Mouse (Mus musculus): Measurements from ENCODE around the gene Gm20388.
A peak's percentile ranks its signal among the peaks of the same experiment; 100 is the strongest.

Gm20388 gene

GRCm38 (mm10) chr8:120823887-120824286 lies 913.2 kb downstream of the Gm20388 start:
- DNase-seq, result no peak

DNA sequence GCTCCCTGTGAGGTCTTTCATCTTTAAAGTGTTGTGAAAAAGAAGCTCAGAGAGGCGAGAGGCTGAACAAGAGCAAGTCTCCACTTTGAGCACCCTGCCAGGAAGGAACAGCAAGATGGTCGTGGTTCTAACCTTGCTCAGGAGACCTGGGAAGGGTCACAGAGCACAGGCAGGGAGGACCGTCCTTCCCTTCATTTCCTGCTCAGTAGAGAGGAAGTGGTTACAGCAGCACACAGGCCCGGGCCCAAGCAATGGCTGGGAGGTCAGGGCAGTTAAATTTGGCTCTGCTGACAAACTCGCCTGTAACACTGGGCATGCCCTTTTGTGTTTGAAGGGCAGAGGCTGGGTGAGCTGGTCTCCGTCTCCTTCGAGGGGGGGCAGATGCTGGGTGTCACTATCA lies 914.0 kb downstream of the Gm20388 start:
- no peak for DNase-seq

- no peak for DNase-seq
Measured at GRCm38 (mm10) chr8:120828279-120828678, 917.6 kb downstream of the Gm20388 start.

DNA sequence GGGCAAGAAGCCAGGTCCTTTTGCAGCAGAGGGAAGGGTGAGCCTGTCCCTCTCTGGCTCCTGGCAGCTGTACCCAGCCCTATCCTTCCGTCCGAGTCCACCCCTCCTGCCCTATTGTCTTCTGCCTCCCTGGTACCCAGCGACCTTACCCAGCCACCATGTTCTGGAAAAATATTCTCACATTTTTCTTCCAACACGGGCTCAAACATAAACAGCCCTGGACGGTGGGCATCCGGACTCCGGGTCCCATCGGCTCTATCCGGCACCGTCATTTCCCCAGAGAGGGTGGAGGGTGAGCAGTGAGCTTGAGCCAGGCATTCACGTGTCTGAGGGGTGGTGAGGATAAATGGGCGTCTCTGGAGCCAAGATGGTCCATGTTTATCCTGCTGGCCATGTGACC lies 920.0 kb downstream of the Gm20388 start:
- no peak for DNase-seq

GRCm38 (mm10) chr8:120832022-120832421 lies 921.4 kb downstream of the Gm20388 start:
- DNase-seq, result no peak

GRCm38 (mm10) chr8:120833196-120833595 lies 922.6 kb downstream of the Gm20388 start:
- no peak for DNase-seq

GRCm38 (mm10) chr8:120839031-120839430 lies 928.4 kb downstream of the Gm20388 start:
- no peak for DNase-seq

- DNase-seq, result no peak
Measured at GRCm38 (mm10) chr8:120843084-120843483, 932.4 kb downstream of the Gm20388 start.

DNA sequence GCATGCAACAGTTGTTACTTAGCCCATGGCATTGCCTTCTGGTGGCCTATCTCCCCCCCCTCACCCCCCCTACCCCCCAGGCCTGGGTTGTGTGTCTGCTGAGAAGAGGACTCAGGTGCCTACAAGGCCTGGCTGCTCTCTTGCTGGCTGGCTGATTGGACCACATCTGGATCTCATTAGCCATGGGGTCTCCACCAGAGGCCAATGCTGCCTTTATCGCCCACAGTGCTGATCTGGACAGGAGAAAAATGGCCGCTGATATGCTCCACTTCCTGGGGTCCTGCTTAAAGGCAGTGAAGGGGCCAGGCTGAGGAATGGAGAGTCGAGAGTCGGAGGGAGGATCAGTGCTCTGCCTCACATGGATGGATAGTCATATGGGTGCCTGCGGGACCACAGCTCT lies 935.4 kb downstream of the Gm20388 start:
- no peak for DNase-seq

DNA sequence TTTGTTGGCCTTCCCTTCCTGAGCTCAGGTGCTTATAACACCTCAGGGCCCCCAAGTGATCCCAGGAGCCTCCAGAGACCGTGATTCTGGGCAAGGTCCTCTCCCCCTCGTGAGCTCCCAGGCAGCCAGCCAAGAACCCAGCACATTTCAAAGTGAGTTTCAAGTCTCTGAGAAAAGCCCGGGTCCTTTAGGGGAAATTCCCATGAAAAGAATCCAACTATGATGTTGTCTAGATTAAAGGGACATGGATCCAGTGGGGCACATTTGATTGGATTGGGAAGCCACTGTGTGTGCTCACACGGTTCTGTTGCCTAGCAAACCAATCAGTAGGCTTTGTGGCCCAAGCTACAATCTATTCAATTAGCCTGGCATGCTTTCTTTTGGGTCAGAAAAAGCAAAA lies 936.6 kb downstream of the Gm20388 start:
- peak; percentile 21 to 30 for DNase-seq

- no peak for DNase-seq
Measured at GRCm38 (mm10) chr8:120847735-120848134, 937.1 kb downstream of the Gm20388 start.

- DNase-seq, result no peak
Measured at GRCm38 (mm10) chr8:120848434-120848833, 937.8 kb downstream of the Gm20388 start.

DNA sequence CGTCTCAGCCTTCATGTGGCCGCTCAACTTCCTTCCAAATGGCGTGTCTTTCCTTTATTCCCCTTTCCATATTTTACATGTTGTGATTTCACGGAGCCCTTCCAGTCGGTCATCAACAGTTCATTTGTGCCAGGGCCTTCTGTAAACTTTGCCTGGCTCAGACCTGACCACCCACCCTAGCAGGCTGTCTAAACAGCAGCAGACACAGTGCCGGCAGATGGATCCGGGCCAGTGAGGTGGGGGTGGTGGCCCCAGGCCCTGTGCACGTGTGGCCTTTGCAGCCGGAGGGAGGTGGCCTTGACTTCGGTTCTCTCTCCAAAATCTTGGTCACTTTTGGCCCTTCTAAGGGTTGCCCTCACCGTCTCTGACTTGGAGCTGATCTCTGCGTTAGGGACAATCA lies 940.8 kb downstream of the Gm20388 start:
- DNase-seq, result no peak

GRCm38 (mm10) chr8:120859881-120860280 lies 949.2 kb downstream of the Gm20388 start:
- no peak for DNase-seq

GRCm38 (mm10) chr8:120860423-120861126 lies 949.9 kb downstream of the Gm20388 start:
- no peak for DNase-seq

GRCm38 (mm10) chr8:120863683-120864082 lies 953.0 kb downstream of the Gm20388 start:
- DNase-seq, result no peak

- no peak for DNase-seq
Measured at GRCm38 (mm10) chr8:120867386-120867785, 956.7 kb downstream of the Gm20388 start.

- DNase-seq, result no peak
Measured at GRCm38 (mm10) chr8:120872661-120873060, 962.0 kb downstream of the Gm20388 start.

- no peak for DNase-seq
Measured at GRCm38 (mm10) chr8:120876010-120876918, 965.6 kb downstream of the Gm20388 start.

DNA sequence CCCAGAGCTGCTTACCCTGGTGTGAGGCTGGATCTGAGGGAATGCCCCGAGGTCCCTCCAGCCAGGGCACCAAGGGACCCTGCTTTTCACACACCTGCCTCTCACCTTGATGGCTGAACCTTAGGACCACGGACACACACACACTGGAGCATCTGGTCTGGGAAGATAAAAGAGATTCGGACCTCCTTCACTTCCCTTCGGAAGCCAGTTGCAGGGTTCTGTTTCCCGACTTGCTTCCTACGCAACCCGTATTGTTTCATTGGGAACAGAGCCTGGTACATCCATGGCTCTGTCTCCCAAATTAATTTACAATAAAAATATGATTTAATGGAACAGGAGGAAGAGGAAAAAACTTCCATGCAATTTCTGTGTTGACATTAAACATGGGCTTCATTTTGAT lies 966.4 kb downstream of the Gm20388 start:
- no peak for DNase-seq

DNA sequence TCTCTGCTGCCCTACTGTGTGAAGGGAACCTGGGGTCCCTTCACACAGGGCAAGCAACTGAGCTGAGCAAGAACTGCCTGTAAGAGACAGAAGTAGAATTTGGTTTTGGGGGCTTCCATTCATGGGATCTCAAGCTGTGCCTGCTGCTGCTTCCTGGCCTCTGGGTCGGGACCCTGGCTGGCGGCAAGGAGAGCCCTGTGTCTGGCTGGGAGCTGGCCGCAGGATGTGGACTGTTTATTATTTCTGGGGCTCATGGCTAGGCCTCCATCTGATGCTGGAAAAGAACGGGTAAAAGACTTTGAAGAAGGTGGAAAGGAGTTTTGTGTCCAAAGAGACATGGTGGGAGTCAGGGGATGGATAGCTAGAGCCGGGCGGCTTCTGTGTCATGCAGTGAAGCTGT lies 969.3 kb downstream of the Gm20388 start:
- no peak for DNase-seq

GRCm38 (mm10) chr8:120881634-120882033 lies 971.0 kb downstream of the Gm20388 start:
- no peak for DNase-seq

- no peak for DNase-seq
Measured at GRCm38 (mm10) chr8:120882657-120883056, 972.0 kb downstream of the Gm20388 start.

DNA sequence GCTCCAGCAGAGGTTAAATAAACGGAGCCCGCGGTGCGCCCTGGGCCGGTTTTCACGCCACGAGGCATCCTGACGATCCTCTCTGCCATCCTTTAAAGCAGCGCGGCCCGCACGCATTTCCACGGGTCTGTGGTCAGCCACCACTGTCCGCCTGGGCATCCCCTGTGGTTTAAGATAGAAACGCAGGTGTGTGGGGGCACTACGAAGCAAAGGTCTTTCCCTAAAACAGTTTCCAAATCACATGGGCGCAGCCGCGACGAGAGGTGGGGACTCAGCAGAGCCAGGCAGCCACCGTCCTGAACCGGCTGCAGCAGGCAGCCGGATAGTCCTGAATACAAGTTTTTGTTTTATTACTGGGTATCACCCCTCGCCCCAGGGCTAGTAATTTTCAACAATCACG lies 972.7 kb downstream of the Gm20388 start:
- no peak for DNase-seq

All from kidney, adult 8-10 months (tissue).